Comparison of ENCODE assay signal across 8 mouse cellular contexts in genomic region chr11:88140066-88141060, GRCm38 (mm10). TPM values are rescaled to one million over a fixed set of nuclear protein-coding genes. Genes with fewer than 3 reads are reported as not detected.
DNase-seq lines count a peak whose midpoint lies in the region; ATAC-seq lines count a peak whose summit lies in the region.

No protein-coding gene starts in this region.

- WGBS in lung, embryonic 16.5 days: 40% methylated on average over 13 of the region's 13 CpGs
- 11% methylated on average over 13 of the region's 13 CpGs for whole genome bisulfite sequencing in hindbrain, embryonic 11.5 days
- WGBS in neural tube, embryonic 13.5 days: 16% methylated on average over 13 of the region's 13 CpGs

- H3K4me3 ChIP-seq in lung, embryonic 16.5 days (ENCODE audit: low read length): no peak overlapping the region
- no peak overlapping the region for H3K4me3 ChIP-seq in hindbrain, embryonic 11.5 days (ENCODE audit: low read depth, low read length)
- H3K4me3 ChIP-seq in neural tube, embryonic 13.5 days: no peak overlapping the region

- peaks cover 25% of the 10 kb centered on the region for H3K4me1 ChIP-seq in lung, embryonic 16.5 days (replicated peaks; ENCODE audit: control insufficient read depth, insufficient read depth, low read length)
- peaks cover 35% of the 10 kb centered on the region for H3K4me1 ChIP-seq in hindbrain, embryonic 11.5 days (replicated peaks; ENCODE audit: control insufficient read depth, insufficient read depth, low read length)
- peaks cover 69% of the 10 kb centered on the region for H3K4me1 ChIP-seq in neural tube, embryonic 13.5 days (replicated peaks)

- H3K27ac ChIP-seq in lung, embryonic 16.5 days (ENCODE audit: low read length): no peak overlapping the region
- H3K27ac ChIP-seq in hindbrain, embryonic 11.5 days (ENCODE audit: low read depth, low read length): peak overlapping the region; percentile 95
- H3K27ac ChIP-seq in neural tube, embryonic 13.5 days (replicated peaks): peak overlapping the region; percentile 92

- DNase-seq in lung, adult 18-20 months: no peak
- DNase-seq in cerebellum, adult 9-11 months: peak; percentile 81
- peak; percentile 62 for DNase-seq in hindbrain, embryonic 11.5 days (ENCODE audit: low spot score)
- no peak for DNase-seq in adrenal gland, adult 2 months
- DNase-seq in testis, postnatal 10 days (ENCODE audit: low spot score): no peak
- DNase-seq in gastrocnemius, postnatal 10 days: no peak

- ATAC-seq in lung, embryonic 16.5 days (ENCODE audit: low read depth): peak; percentile 24; the same call in 1 of the 2 replicates
- ATAC-seq in hindbrain, embryonic 11.5 days (ENCODE audit: low FRiP score): peak; percentile 52
- 0 out of 2 replicates have a peak, but pooled peaks have one; percentile 29 for ATAC-seq in neural tube, embryonic 13.5 days (ENCODE audit: low read depth)

- no peaks in the 10 kb centered on the region for H3K9me3 ChIP-seq in lung, embryonic 16.5 days (ENCODE audit: control insufficient read depth, low read length)
- H3K9me3 ChIP-seq in hindbrain, embryonic 11.5 days (ENCODE audit: control insufficient read depth, low read length): no peaks in the 10 kb centered on the region
- no peaks in the 10 kb centered on the region for H3K9me3 ChIP-seq in neural tube, embryonic 13.5 days

- no peaks in the 10 kb centered on the region for H3K27me3 ChIP-seq in lung, embryonic 16.5 days (ENCODE audit: control insufficient read depth, insufficient read depth, low read depth, low read length)
- H3K27me3 ChIP-seq in hindbrain, embryonic 11.5 days (ENCODE audit: control insufficient read depth, insufficient read depth, low read length): no peaks in the 10 kb centered on the region
- H3K27me3 ChIP-seq in neural tube, embryonic 13.5 days: no peaks in the 10 kb centered on the region

- no peak overlapping the region for H3K9ac ChIP-seq in lung, embryonic 16.5 days (ENCODE audit: low read length)
- peak overlapping the region; percentile 50 for H3K9ac ChIP-seq in hindbrain, embryonic 11.5 days (ENCODE audit: low read depth, low read length)
- peak overlapping the region; percentile 64 for H3K9ac ChIP-seq in neural tube, embryonic 13.5 days

- H3K36me3 ChIP-seq in lung, embryonic 16.5 days (ENCODE audit: control insufficient read depth, insufficient read depth, low read length): no peaks in the 10 kb centered on the region
- no peaks in the 10 kb centered on the region for H3K36me3 ChIP-seq in hindbrain, embryonic 11.5 days (ENCODE audit: control insufficient read depth, insufficient read depth, low read length)
- no peaks in the 10 kb centered on the region for H3K36me3 ChIP-seq in neural tube, embryonic 13.5 days

- H3K4me2 ChIP-seq in lung, embryonic 16.5 days (ENCODE audit: low read depth, low read length): no peak overlapping the region
- H3K4me2 ChIP-seq in hindbrain, embryonic 11.5 days (replicated peaks; ENCODE audit: low read depth, low read length): peak overlapping the region; percentile 38
- peak overlapping the region; percentile 45; the same call in 1 of the 2 replicates for H3K4me2 ChIP-seq in neural tube, embryonic 13.5 days

RNA-seq across cellular contexts. Expression of gene Cuedc1, which starts 42.5 kb away (rescaled TPM):
- polyA plus RNA-seq in lung, embryonic 16.5 days (2015; fragmentation: Nextera tagmentation; extraction: Ambion mirVana): 11.3 and 11.8 TPM in 2 replicates
- 17.6 TPM in 2 replicates for polyA plus RNA-seq in hindbrain, embryonic 11.5 days (2014; fragmentation: Nextera tagmentation; extraction: Ambion mirVana)
- polyA plus RNA-seq in neural tube, embryonic 13.5 days (2015; fragmentation: Nextera tagmentation; extraction: Ambion mirVana): 51.3 and 59.1 TPM in 2 replicates
- 10 to 100 TPM; 49.3 to 61.7 TPM for total RNA-seq in adrenal gland, adult 2 months (2021)
- 76.9 and 91.3 TPM in 2 replicates for polyA plus RNA-seq in adrenal gland, adult 2 months (2012; rRNA removed)
- 10 to 100 TPM; 50.5 to 60.6 TPM for total RNA-seq in gastrocnemius, postnatal 10 days (2021)

Comparison
In these comparisons a context has a peak if more than half of its experiments do, and no peak if none do; other contexts are left out.
1. DNase-seq: peak in cerebellum, adult 9-11 months (single experiment) and hindbrain, embryonic 11.5 days (single experiment); none in lung, adult 18-20 months (0 of 2), adrenal gland, adult 2 months (single experiment), testis, postnatal 10 days (single experiment) and gastrocnemius, postnatal 10 days (single experiment).
2. Peak in every context shown above with its lines, with median percentiles within 50 percentile points of each other: ATAC-seq.